Comparison of ENCODE assay signal across 19 mouse cellular contexts in the genomic region with DNA sequence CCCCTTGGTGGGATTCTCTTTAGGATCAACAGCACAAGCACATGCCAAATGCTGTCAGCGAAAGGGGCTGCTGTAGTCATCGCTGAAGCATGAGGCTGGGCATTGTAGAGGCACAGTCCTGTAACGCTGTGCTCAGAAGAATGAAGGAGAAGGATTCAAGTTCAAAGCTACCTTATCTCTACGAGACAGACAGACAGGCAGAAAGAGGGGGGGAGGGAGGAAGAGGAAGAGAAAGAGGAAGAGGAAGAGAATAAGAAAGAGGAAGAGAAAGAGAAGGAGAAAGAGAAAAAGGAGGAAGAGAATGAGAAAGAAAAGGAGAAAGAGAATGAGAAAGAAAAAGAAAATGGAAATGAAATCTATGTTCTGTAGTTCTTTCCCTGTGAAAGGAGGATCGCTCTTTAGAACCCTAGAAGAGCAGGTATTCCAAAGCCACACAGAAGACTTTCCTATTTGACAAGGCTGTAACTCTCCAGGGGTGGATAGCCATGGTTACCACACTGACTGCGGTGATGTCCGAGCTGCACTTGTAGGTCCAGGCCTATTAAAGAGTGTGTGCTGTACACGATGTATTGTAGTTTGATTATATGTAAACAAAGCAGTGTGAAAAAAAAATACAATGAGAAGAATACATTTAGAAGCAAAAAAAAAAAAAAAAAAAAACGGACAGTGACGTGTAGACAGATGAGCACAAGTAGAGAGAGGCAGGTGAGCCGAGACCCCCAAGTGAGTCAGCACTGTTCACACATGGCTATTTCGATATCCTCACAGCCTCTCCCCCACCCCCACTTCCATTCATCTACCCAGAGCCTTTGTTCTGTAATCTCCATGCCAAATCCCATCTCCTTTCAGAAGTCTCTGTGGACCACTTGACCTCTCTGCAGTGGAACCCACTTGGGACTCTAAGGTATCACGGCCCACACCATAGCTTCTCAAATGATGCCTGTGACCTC.
DNase-seq lines count a peak whose midpoint lies in the region; ATAC-seq and TF ChIP-seq lines count a peak whose summit lies in the region.
"Had no signal": no experiment of that assay in that cellular context is flagged by ENCODE, and none has a peak within 500 bp of the region (broad histone marks: within the 10 kb centered on the region; RNA-seq: fewer than 3 reads in every experiment).

No protein-coding gene starts in this region.

- peak; percentile 62 to 64 for TF ChIP-seq EP300 in MEL (IDR thresholded peaks at IDR 0.05; ENCODE audit: low read depth in 1 of 2, low read length in 2 of 2)

- peaks cover 61% of the 10 kb centered on the region for H3K27me3 ChIP-seq in midbrain, embryonic 10.5 days (ENCODE audit: low read depth, poor library complexity, severe bottlenecking)
- no peaks in the 10 kb centered on the region for H3K27me3 ChIP-seq in midbrain, embryonic 15.5 days (replicated peaks)
- H3K27me3 ChIP-seq in G1E (ENCODE audit: insufficient read depth, low read length) = no peaks in the 10 kb centered on the region
- peaks cover 0 to 4% of the 10 kb centered on the region in 2 experiments; a peak in 3 of 4 replicates for H3K27me3 ChIP-seq in MEL (ENCODE audit: control insufficient read depth in 1 of 2, insufficient read depth in 2 of 2, low read length in 2 of 2)
- H3K27me3 ChIP-seq in midbrain, embryonic 14.5 days (ENCODE audit: control insufficient read depth, insufficient read depth, low read length) = 0 out of 2 replicates have a peak, but pooled peaks cover 4% of the 10 kb centered on the region
- H3K27me3 ChIP-seq: embryonic facial prominence, embryonic 12.5 days; forebrain, embryonic 13.5 days; heart, embryonic 13.5 days; intestine, embryonic 15.5 days had no signal

- no peak overlapping the region for H3K4me3 ChIP-seq in midbrain, embryonic 10.5 days
- H3K4me3 ChIP-seq in midbrain, embryonic 15.5 days = no peak overlapping the region
- H3K4me3 ChIP-seq in G1E (ENCODE audit: low read depth, low read length) = peak overlapping the region; percentile 48; the same call in 1 of the 2 replicates
- H3K4me3 ChIP-seq in MEL (ENCODE audit: control insufficient read depth in 1 of 2, insufficient read depth in 1 of 2, low read depth in 2 of 2, low read length in 2 of 2) = no peak overlapping the region
- H3K4me3 ChIP-seq in midbrain, embryonic 14.5 days (replicated peaks; ENCODE audit: low read depth, low read length) = no peak overlapping the region
- H3K4me3 ChIP-seq: embryonic facial prominence, embryonic 12.5 days; forebrain, embryonic 13.5 days; heart, embryonic 13.5 days; intestine, embryonic 15.5 days had no signal

- DNase-seq in midbrain, embryonic 10.5 days (ENCODE audit: low spot score) = peak; percentile 39
- DNase-seq in G1E (ENCODE audit: low spot score) = no peak
- DNase-seq in MEL (ENCODE audit: low read depth, low spot score) = peak; percentile 52
- peak; percentile 55 for DNase-seq in midbrain, embryonic 14.5 days
- DNase-seq in heart, postnatal 14 days = no peak
- DNase-seq: adrenal gland, adult 2 months; adrenal gland, postnatal 25 days; cerebellum, adult 11 months; cerebellum, adult 8-10 months; cerebellum, postnatal 25 days; forebrain, postnatal 0 days; gastrocnemius, postnatal 14 days; heart, postnatal 4 days had no signal

- H3K4me2 ChIP-seq in midbrain, embryonic 15.5 days = no peak overlapping the region
- no peak overlapping the region for H3K4me2 ChIP-seq in midbrain, embryonic 14.5 days (ENCODE audit: low read length)
- H3K4me2 ChIP-seq: embryonic facial prominence, embryonic 12.5 days; forebrain, embryonic 13.5 days; heart, embryonic 13.5 days; hindbrain, embryonic 14.5 days; intestine, embryonic 15.5 days had no signal

- no peaks in the 10 kb centered on the region for H3K79me2 ChIP-seq in MEL (ENCODE audit: control insufficient read depth, insufficient read depth, low read length, poor library complexity)

- TF ChIP-seq CTCF in G1E (IDR thresholded peaks at IDR 0.05; ENCODE audit: low read depth, low read length) (no peak), MEL (IDR thresholded peaks at IDR 0.05 in 2 of 3, conservative IDR thresholded peaks at IDR 0.05 in 1 of 3; ENCODE audit: control insufficient read depth in 1 of 3, insufficient read depth in 1 of 3, low read depth in 2 of 3, low read length in 3 of 3, poor library complexity in 1 of 3, severe bottlenecking in 1 of 3) (no peak)

- no peak overlapping the region for H3K27ac ChIP-seq in midbrain, embryonic 10.5 days (replicated peaks)
- no peak overlapping the region for H3K27ac ChIP-seq in midbrain, embryonic 15.5 days
- H3K27ac ChIP-seq in MEL (ENCODE audit: control insufficient read depth, low read depth, low read length) = no peak overlapping the region
- no peak overlapping the region for H3K27ac ChIP-seq in midbrain, embryonic 14.5 days (replicated peaks; ENCODE audit: low read depth, low read length)
- H3K27ac ChIP-seq: embryonic facial prominence, embryonic 12.5 days; forebrain, embryonic 13.5 days; hindbrain, embryonic 14.5 days; intestine, embryonic 15.5 days had no signal

- TF ChIP-seq RAD21 in MEL (IDR thresholded peaks at IDR 0.05; ENCODE audit: low read depth, low read length) = no peak

- H3K9ac ChIP-seq in midbrain, embryonic 15.5 days = no peak overlapping the region
- no peak overlapping the region for H3K9ac ChIP-seq in MEL (ENCODE audit: control insufficient read depth, low read depth, low read length, poor library complexity, severe bottlenecking)
- no peak overlapping the region for H3K9ac ChIP-seq in midbrain, embryonic 14.5 days (replicated peaks; ENCODE audit: low read length)
- H3K9ac ChIP-seq: embryonic facial prominence, embryonic 12.5 days; forebrain, embryonic 13.5 days; forebrain, postnatal 0 days; heart, embryonic 13.5 days; hindbrain, embryonic 14.5 days; intestine, embryonic 15.5 days had no signal

- no peaks in the 10 kb centered on the region for H3K36me3 ChIP-seq in midbrain, embryonic 10.5 days
- H3K36me3 ChIP-seq in midbrain, embryonic 15.5 days (replicated peaks) = no peaks in the 10 kb centered on the region
- H3K36me3 ChIP-seq in G1E (replicated peaks) (no peaks in the 10 kb centered on the region), MEL (ENCODE audit: control insufficient read depth in 1 of 2, insufficient read depth in 2 of 2, low read length in 2 of 2) (peaks cover 0 to 4% of the 10 kb centered on the region in 2 experiments; a peak in 1 of 4 replicates)
- no peaks in the 10 kb centered on the region for H3K36me3 ChIP-seq in midbrain, embryonic 14.5 days (ENCODE audit: control insufficient read depth, insufficient read depth, low read length)
- H3K36me3 ChIP-seq: embryonic facial prominence, embryonic 12.5 days; heart, embryonic 13.5 days; intestine, embryonic 15.5 days had no signal

- intact Hi-C loops in heart, postnatal 14 days (cut with DNase I) = no loop called here

- peaks cover 2% of the 10 kb centered on the region; the same call in 1 of the 2 replicates for H3K9me3 ChIP-seq in midbrain, embryonic 10.5 days (replicated peaks)
- no peaks in the 10 kb centered on the region for H3K9me3 ChIP-seq in midbrain, embryonic 15.5 days
- H3K9me3 ChIP-seq in G1E (replicated peaks) (no peaks in the 10 kb centered on the region), MEL (replicated peaks; ENCODE audit: insufficient read depth, low read length) (no peaks in the 10 kb centered on the region)
- 0 out of 2 replicates have a peak, but pooled peaks cover 1% of the 10 kb centered on the region for H3K9me3 ChIP-seq in midbrain, embryonic 14.5 days (ENCODE audit: control insufficient read depth, low read length)
- H3K9me3 ChIP-seq: embryonic facial prominence, embryonic 12.5 days; forebrain, embryonic 13.5 days; heart, embryonic 13.5 days; intestine, embryonic 15.5 days had no signal

- no peak for TF ChIP-seq POLR2A in MEL (IDR thresholded peaks at IDR 0.05; ENCODE audit: control insufficient read depth in 1 of 2, insufficient read depth in 1 of 2, low read depth in 1 of 2, low read length in 2 of 2, poor library complexity in 1 of 2)

- 68% methylated on average over 13 of the region's 13 CpGs for WGBS in midbrain, embryonic 10.5 days
- WGBS in midbrain, embryonic 15.5 days = 39% methylated on average over 13 of the region's 13 CpGs
- 38% methylated on average over 13 of the region's 13 CpGs for WGBS in midbrain, embryonic 14.5 days

- no peak for ATAC-seq in midbrain, embryonic 15.5 days (replicated peaks)
- peak; percentile 46 for ATAC-seq in G1E (ENCODE audit: extremely low read depth, insufficient number of reproducible peaks, low FRiP score, poor library complexity, severe bottlenecking)
- no peak; the same call in 1 of the 2 replicates for ATAC-seq in midbrain, embryonic 14.5 days (ENCODE audit: low FRiP score, low TSS enrichment)
- ATAC-seq: forebrain, embryonic 13.5 days; forebrain, postnatal 0 days; intestine, embryonic 15.5 days had no signal

- H3K4me1 ChIP-seq in midbrain, embryonic 10.5 days = peaks cover 49% of the 10 kb centered on the region
- peaks cover 6% of the 10 kb centered on the region; the same call in 1 of the 2 replicates for H3K4me1 ChIP-seq in midbrain, embryonic 15.5 days
- H3K4me1 ChIP-seq in G1E (ENCODE audit: insufficient read depth, low read depth, low read length) (peaks cover 81% of the 10 kb centered on the region), MEL (ENCODE audit: control insufficient read depth in 1 of 2, insufficient read depth in 2 of 2, low read length in 2 of 2) (peaks cover 0 to 12% of the 10 kb centered on the region in 2 experiments; a peak in 2 of 4 replicates)
- H3K4me1 ChIP-seq in midbrain, embryonic 14.5 days (ENCODE audit: control insufficient read depth, insufficient read depth, low read length) = peaks cover 9% of the 10 kb centered on the region; the same call in 1 of the 2 replicates
- H3K4me1 ChIP-seq: forebrain, embryonic 13.5 days had no signal

TF ChIP-seq in MEL, 35 proteins besides CTCF, POLR2A, EP300 and RAD21:
- peak; percentile 68 for TF ChIP-seq TCF12 (IDR thresholded peaks at IDR 0.05; ENCODE audit: low read depth, low read length)
- TF ChIP-seq TAL1 (IDR thresholded peaks at IDR 0.05; ENCODE audit: low read length) = peak; percentile 46; the same call in 1 of the 2 replicates
- no peak for TF ChIP-seq ZKSCAN1 (IDR thresholded peaks at IDR 0.05; ENCODE audit: low read depth, low read length)
- no peak for TF ChIP-seq USF2 (IDR thresholded peaks at IDR 0.05; ENCODE audit: borderline replicate concordance in 1 of 2, insufficient read depth in 1 of 2, low read depth in 1 of 2, low read length in 2 of 2)
- TF ChIP-seq ZC3H11A (IDR thresholded peaks at IDR 0.05; ENCODE audit: low read depth, low read length) = no peak
- no peak for TF ChIP-seq POLR2AphosphoS2 (IDR thresholded peaks at IDR 0.05; ENCODE audit: low read length)
- peak; percentile 29; the same call in 1 of the 2 replicates for TF ChIP-seq RCOR1 (IDR thresholded peaks at IDR 0.05; ENCODE audit: low read depth, low read length)

Comparison
In these comparisons a context has a peak if more than half of its experiments do, and no peak if none do; other contexts are left out.
1. DNase-seq: peak in midbrain, embryonic 10.5 days (single experiment), MEL (single experiment) and midbrain, embryonic 14.5 days (single experiment); none in G1E (single experiment) and heart, postnatal 14 days (0 of 2).